Mouse (Mus musculus): ENCODE results near the gene Pla2g4d. TPM values are rescaled to one million over a fixed set of nuclear protein-coding genes. Genes with fewer than 3 reads are reported as not detected.

Gene Pla2g4d
- polyA plus RNA-seq, 1 experiment from 2014 or later, result not detected

GRCm38 (mm10) chr2:120231642-120232041 lies 57.4 kb downstream of the Pla2g4d start:
- WGBS, result 67% methylated on average over 3 of the region's 3 CpGs
- no peak for DNase-seq
- no peak overlapping the region for H3K4me2 ChIP-seq (ENCODE audit: low read length)
- no peak overlapping the region for H3K4me3 ChIP-seq (replicated peaks; ENCODE audit: low read depth, low read length)
- no peaks in the 10 kb centered on the region for H3K9me3 ChIP-seq (ENCODE audit: control insufficient read depth, low read length)
- no peaks in the 10 kb centered on the region for H3K4me1 ChIP-seq (ENCODE audit: control insufficient read depth, insufficient read depth, low read length)
- no peak overlapping the region for H3K27ac ChIP-seq (replicated peaks; ENCODE audit: low read depth, low read length)
- no peaks in the 10 kb centered on the region for H3K36me3 ChIP-seq (ENCODE audit: control insufficient read depth, insufficient read depth, low read length)
- no peaks in the 10 kb centered on the region for H3K27me3 ChIP-seq (ENCODE audit: control insufficient read depth, insufficient read depth, low read length)
- H3K9ac ChIP-seq (replicated peaks; ENCODE audit: low read length), result no peak overlapping the region
- ATAC-seq (ENCODE audit: low FRiP score, low TSS enrichment), result no peak

Other genes with a start within 250 kb of the Pla2g4d start
- gene Ehd4, start 134.6 kb downstream of the Pla2g4d start, polyA plus RNA-seq (2014; fragmentation: Nextera tagmentation; extraction: Ambion mirVana), result 3.5 and 11.9 TPM in 2 replicates
- gene Pla2g4e, start 43.9 kb downstream of the Pla2g4d start, polyA plus RNA-seq (2014; fragmentation: Nextera tagmentation; extraction: Ambion mirVana), result 3.5 and 6.4 TPM in 2 replicates
- gene Pla2g4f, start 25.0 kb upstream of the Pla2g4d start, polyA plus RNA-seq (2014; fragmentation: Nextera tagmentation; extraction: Ambion mirVana), result not detected in 2 replicates
- 43.1 and 55.5 TPM in 2 replicates for gene Vps39, start 63.9 kb upstream of the Pla2g4d start, polyA plus RNA-seq (2014; fragmentation: Nextera tagmentation; extraction: Ambion mirVana)
- 7.8 and 9.2 TPM in 2 replicates for gene Ganc, start 114.7 kb upstream of the Pla2g4d start, polyA plus RNA-seq (2014; fragmentation: Nextera tagmentation; extraction: Ambion mirVana)
- gene Tmem87a, start 114.9 kb upstream of the Pla2g4d start, polyA plus RNA-seq (2014; fragmentation: Nextera tagmentation; extraction: Ambion mirVana), result 11.1 and 12.1 TPM in 2 replicates
- 0.39 and 0.80 TPM in 2 replicates for gene Capn3, start 166.8 kb upstream of the Pla2g4d start, polyA plus RNA-seq (2014; fragmentation: Nextera tagmentation; extraction: Ambion mirVana)